Mouse (Mus musculus): ENCODE measurements around the gene Prpf8.
"Not testable (repeated sequence)": the region's sequence is repeated elsewhere in the genome, so short reads cannot be mapped to it uniquely, and the experiment has no call there.

The Prpf8 gene

DNA sequence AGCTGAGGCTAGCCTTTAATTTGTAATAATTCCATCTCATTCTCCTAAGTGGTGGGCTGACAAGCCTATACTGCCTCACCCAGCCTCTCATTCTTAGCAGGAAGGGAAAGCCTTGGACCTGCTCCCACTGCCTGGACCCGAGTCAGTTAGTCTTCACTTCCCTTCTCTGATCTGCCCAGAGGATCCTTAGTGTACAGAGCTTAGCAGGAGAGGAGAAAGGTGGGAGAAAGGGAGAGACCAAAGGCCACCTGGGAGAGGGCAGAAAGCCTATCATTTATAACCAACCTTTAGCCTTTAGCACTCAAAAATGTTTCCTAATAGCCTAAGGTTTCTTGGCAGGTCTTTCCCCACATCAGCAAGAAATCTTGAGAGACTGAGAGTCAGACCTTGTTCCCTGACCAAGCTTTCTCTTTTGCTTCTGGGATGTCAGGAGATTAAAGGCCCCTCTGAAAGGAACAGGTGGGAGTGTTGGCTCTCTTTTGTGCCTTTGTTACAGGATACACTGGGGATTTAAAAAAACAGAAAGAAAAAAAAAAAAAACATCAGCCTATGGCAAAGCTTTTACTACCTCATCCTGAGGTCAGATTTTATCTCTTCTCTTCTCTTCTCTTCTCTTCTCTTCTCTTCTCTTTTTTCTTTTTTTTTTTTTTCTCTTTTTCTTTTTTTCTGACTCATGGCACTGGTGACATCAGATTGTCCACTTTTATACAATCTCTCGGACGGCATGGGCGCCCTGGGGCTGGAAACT lies 47.8 kb downstream of the Prpf8 start:
- DNase-seq (ENCODE audit: low spot score): no peak

DNA sequence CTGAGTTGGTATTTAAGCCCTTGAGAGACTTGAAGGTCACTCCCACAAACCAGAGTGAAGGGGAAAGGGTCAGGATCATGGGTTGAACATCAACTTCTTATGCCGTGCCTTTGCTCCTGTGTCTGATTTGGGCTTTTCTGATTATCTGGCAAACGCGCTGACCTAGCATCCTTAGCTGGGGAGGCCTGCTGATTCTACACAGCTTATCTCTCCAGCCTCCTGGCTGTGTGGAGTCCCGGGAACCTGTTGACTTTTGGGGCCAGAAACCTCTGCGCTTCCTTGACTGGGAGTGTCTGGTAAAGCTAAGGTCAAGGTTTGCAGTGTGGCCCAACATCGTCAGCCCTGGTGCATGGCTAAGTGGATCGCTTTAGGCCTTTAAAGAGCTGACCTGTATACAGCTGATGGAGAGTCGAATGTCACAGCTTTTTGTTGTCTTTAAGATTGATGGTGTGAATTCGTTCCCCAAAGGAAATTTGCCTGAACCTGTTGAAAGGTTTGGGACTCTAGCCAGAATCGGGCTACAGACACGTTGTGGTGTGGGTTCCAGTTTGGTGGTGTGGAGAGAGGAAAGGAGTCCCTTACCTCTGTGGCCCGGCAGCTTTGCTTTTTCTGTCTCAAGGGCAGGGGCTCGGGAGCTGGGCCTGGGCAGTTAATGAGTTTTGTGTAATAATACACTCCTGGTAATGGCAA lies 48.6 kb downstream of the Prpf8 start:
- DNase-seq (ENCODE audit: low spot score): no peak

DNA sequence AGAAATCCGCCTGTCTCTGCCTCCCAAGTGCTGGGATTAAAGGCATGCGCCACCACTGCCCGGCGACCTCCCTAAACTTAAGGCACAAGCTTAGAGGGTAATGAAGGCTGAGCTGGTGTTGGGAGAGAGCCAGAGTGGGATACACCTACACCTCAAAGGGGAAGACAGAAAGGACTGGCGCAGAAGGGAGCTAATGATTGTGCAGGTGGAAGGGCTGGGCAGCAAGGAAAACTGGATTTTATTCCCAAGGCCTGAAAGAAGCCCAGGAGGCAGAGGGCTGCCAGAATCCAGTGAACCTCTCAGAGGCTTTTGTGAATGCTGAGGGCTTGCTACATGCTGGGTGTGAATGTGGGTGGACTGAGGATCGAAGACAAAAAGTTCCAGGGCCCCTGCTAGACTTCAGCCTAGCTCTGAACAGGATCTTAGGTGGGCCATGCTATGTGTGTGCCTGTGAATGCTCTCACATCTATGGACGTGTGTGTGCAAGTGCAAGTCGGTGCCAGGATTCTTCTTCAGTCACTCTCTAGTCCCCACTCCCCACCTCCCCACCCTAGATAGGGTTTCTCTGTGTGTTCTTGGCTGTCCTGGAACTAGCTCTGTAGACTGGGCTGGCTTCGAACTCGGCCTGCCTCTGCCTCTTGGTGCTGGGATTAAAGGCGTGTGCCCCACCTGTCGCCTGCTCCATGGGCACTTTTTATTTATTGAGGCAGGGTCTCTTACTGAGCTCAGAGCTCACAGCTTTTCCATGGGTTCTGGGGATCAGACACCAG lies 49.8 kb downstream of the Prpf8 start:
- DNase-seq (ENCODE audit: low spot score): no peak

DNA sequence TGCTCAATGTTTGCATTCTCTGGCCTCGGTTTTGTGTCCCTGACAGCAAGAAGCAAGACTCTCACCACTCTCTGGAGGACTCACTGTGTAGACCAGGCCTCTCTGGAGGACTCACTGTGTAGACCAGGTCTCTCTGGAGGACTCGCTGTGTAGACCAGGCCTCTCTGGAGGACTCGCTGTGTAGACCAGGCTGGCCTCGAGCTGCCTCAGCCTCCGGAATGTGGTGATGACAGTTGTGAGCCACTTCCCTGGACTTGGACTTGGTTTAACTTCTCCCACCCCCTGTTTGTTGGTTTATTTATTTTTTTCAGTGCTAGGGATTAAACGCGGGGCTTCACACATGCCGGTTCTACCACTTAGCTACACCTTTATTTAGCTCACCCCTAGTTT lies 50.4 kb downstream of the Prpf8 start:
- DNase-seq (ENCODE audit: low spot score): no peak

DNA sequence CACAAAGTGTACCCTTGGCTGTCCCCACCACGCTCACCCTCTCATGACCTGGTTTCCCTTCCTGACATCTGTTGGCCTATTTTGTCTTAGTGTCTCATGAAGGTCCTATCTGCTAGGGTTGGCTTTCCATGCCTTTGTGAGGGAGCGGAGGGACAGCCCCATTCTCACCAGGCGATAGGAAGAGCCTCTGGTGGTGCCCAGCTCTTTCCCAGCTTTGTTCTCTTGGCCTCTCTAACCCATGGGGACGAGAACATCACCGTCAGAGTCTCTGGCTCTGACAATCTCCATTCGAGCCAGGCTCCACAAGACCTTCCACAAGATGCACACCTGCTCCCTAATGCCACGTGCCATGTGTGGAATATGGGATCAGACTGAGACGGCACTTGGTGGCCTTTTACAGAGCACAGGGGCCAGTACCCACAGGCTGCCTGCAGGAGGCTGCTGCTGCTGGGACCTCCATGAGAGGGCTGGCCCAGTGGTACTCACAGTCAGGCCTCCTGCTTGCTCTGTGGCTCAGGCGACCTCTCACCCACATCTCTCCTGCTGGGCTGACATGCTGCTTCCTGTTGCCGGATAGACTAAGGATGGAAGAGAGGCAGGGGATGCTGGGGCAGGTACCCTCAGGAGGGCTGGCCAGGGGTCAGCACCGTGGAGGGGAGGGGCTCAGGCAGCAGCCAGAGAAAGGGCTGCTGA lies 51.0 kb downstream of the Prpf8 start:
- no peak for DNase-seq (ENCODE audit: low spot score)

DNA sequence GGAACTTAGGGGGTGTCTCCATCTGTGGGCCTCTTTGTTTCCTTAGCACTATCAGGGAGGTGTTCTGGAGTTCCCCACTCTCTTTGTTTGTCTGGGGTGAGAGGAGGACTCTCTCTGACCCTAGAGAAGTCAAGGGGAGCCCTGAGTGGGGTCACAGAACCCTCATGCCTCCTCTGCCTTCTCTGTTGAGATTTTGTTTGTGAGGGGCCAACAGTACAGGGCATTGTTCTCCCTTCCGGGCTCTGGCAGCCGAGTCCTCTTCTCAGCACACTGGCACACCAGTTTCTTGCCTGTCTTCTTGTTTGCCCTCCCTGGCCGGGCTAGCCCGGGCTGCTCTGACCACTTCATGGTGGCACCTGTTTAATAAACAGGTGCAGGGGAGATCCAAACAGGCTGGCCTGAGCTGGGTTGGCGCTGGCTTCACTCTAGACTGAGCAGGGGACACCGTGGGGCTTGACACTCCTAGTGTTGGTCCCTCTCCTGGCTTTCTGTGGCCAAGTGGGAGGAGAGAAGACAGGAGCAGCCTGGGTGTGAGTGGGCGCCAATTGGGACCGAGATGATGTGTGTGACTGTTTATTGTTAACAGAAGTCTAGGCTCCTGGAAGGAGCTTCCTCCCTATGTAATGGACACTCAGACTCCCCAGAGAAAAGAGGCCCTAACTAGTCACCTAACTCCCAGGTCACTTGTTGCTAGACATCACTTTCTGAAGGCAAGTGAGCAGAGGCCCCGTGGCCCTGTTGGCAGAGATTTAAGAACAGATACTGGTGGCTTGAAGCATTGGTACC lies 51.8 kb downstream of the Prpf8 start:
- DNase-seq (ENCODE audit: low spot score): no peak

DNA sequence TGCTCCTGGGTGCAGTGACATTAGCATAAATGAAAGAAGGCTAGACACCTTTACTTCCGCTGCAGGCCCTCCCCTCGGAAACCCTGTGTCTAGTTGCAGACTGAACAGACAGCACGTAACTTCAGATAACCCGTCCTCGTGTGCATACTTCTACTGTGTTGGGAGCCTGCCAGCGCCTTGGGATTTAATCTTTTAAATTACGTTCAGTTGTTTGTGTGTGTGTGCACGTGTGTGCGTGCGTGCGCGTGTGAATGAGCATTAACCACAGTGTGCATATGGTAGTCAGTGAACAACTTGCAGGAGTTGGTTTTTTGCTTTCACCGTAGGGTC lies 52.3 kb downstream of the Prpf8 start:
- no peak for DNase-seq (ENCODE audit: low spot score)

DNA sequence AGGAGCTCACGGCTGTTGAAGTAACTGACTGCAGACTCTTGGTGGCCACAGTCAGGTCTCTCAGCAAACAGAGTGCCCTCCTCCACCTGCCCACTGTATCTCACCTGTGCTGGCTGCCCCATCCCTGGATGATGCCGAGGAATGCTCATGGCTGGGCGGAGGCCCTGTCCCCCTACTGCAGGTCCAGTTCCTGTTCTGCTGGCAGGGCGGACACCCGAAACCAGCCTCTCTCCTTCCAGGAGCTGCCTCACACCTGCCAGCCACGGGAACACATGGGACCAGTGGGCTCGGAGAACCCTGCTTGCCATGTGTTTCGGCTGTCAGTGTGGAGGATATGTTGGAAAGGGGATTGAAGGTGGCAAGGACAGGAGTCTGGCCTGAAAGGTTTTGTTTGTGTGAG lies 53.6 kb downstream of the Prpf8 start:
- no peak for DNase-seq (ENCODE audit: low spot score)

DNA sequence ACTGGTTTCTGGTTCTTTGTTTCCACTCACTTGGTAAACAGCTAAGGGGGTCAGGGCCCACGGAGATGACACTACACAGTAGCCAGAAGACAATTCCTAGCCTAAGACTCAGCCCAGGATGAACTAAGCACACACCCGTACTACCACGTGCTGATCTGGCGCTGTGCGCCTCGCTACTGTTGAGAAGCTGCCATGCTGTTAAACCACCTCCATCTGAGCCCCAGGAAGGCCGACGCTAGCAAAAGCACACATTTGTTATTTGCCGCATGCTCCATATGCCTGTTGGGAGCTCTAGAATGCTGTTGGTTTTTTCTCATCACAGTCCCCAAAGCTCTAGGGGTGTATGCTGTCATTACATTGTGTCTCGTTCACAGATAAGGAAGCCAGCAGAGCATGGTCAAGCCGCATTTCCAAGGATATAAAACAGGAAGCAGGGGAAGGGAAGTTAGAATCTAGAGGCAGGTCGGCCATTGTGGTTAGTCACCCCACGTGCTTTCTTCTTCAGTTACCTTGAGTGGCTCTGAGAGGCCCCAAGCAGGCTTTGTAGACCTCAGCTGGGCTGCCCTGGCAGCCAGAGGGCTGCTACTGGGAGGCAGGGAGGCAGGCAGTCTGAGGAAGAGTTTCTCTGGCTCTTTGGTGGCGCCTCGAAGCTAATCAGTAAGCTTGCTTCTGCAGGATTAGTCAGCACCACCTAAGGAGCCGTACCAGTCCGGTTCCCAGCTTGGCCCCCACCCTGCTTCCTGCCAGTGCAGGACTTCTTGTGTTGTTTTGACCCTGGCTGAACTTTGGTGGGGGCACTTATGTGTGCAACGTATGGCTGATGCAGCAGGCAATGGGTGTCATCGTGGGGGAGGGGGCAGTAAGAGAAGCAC lies 54.3 kb downstream of the Prpf8 start:
- no peak for DNase-seq (ENCODE audit: low spot score)

DNA sequence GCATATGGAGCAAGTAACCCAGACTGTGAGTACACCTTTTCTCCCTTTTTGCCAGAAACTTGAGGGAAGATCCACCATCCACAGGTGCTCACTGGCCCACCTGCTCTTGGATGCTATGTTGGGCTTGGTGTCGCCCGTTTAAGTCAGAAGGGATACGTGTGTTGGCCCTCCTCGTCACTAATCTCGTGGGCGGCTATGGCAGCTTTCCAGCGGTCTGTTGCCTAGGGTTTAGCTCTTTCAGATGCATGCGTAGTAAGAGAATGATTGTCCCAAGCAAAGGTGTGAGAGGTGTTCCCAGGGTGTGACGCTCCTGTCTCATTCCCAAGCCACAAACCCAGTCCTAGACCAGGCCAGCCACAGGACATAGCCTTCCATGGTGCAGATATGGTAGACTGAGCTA lies 58.1 kb downstream of the Prpf8 start:
- no peak for DNase-seq (ENCODE audit: low spot score)

DNA sequence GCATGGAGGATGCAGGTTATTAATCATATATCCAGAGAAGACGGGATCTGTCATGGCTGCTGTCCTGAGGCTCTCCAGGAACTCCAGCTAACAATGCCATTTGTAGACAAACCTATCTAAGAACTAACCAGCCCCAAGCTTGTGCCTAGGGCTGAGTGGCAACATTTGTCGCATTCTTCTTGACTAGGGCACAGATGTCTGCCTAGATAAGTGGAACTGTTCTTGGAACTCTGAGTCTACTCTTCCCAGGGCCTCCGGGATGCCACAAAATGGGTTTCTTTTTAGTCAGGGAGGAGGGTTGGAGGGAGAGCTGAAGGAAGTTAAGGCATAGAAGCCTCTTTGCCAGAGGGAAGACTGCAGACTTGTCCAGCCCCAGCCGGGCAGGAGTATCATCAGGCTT lies 59.4 kb downstream of the Prpf8 start:
- DNase-seq (ENCODE audit: low spot score): no peak

DNA sequence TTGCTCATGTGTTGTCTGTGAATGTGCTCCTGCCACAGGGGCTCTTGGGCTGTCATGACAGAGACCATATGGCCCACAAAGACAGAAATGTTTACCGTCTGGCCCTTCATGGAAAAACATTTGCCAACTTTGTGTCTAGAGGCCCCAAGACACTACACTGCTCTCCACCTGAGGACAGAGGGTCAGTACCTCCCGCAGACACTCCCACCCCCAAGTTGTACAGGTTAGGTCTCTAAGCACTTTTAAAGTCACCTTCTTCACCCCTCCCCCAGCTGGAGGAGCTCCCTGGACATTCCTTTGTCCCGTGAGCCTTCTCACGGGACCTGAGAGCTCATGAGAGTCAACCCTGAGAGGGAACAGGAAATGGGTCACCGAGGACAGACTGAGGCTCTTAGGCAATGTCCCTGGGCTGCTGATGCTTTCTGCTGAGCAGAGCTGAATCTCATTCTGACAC lies 63.1 kb downstream of the Prpf8 start:
- no peak for DNase-seq (ENCODE audit: low spot score)

DNA sequence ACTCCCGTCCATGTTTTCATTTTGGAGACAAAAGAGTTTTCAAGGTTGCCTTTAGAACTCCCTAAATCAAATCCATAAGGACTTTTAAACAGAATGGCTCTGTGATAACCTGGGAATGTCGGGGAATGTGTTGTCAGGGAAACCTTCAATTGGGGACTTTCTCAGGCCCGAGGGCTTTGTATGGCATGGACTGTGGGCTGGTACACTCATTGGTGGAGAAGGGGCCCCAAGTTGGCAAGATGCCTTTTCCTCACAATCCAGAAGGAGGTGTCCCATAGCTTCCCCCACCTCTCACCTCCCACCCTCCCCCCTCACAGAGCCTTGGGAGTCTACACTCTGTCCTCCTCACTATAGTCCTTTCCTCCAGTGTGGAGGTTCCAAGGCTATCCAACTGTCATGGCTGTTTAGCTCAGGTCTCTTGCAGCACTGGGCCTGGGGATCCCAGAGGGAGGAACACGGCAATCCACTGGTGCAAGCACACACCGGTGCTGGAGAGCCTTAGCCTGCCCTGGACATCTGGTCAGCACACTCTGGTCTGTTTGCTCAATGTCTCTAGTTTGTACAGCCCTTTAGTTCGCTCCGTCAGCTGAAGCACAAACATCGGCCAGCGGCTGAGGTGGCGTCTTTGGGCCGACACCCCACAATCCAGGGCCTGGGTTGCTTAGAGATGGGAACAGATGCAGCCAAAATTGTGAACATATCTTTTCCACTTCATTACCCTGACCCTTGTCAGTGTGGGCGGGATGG lies 63.8 kb downstream of the Prpf8 start:
- no peak for DNase-seq (ENCODE audit: low spot score)

DNA sequence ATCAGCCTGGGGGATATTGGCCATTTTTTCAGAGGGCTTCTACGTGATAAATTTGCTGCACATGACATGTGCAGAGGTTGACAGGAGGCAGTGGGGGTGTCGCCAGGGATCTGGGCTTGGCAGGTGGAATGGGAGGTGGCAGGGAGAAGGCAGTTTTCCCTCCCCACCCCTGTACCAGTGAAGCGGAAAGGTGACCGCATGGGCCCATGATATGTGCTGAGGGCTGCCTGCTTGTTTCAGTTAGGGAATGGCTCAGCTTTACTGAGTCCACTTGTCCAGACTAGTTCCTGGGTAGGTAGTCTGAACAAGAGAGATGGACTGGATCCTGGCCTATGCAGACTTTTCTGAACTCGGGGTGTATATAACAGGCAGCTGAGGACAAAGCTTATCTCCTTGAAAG lies 64.7 kb downstream of the Prpf8 start:
- no peak for DNase-seq (ENCODE audit: low spot score)

DNA sequence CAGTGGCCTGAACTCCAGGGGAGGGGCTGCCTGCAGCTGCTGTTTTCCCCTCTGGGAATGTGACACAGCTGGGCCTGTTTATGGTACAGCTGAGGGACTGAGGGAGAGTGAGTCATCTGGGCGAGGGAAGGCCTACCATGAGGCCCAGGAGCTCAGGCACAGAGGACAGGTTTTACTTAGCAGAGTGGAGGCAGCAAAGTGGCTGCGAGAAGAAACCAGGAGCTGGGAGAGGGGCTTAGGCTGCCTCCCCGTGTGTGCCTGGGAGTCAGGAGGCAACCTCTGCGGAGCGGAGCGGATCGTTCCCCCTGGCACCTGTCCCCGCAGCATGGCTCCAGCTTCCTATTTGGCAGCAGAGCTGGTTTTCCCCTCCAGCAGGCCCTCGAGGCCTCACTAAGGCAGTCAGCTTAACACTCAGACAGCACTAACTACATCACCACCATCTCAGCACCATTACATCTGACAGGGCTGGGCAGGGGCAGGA lies 65.4 kb downstream of the Prpf8 start:
- peak; percentile 64 for DNase-seq (ENCODE audit: low spot score)

DNA sequence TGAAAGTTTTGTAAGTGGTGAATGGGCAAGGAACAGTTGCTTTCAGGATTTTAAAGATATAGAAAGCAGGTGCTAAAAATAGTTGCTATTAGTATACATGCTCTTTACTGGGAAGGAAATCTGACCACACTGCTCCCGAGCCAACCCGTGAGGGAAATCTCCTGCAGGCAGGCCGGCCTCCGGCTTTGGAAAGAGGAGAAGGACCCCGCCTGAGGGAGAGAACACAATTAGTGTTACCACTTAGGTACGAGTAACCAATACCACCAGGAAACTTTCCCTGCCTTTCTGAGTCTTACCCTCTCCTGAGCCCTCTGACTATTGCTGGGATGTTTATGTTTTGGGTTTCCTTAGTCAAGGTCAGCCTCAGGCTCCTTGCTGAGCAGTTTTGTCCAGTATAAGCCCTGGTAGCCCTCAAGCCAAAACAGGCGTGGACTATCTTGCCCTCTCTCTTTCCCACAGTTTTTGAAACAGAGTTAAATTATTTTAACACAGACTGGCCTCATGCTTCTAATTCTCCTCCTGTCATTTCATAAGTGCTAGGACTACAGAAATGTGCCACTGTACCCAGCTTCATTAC lies 66.4 kb downstream of the Prpf8 start:
- no peak for DNase-seq (ENCODE audit: low spot score)

DNA sequence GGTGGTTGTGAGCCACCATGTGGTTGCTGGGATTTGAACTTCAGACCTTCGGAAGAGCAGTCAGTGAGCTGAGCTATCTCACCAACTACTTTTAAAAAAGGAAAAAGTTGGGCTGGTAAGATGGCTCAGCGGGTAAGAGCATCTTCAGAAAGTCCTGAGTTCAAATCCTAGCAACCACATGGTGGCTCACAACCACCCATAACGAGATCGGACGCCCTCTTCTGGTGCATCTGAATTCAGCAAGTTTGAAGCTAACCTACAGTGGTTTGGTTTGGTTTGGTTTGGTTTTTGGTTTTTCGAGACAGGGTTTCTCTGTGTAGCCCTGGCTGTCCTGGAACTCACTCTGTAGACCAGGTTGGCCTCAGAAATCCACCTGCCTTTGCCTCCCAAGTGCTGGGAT lies 69.4 kb downstream of the Prpf8 start:
- DNase-seq (ENCODE audit: low spot score): not testable (repeated sequence)

DNA sequence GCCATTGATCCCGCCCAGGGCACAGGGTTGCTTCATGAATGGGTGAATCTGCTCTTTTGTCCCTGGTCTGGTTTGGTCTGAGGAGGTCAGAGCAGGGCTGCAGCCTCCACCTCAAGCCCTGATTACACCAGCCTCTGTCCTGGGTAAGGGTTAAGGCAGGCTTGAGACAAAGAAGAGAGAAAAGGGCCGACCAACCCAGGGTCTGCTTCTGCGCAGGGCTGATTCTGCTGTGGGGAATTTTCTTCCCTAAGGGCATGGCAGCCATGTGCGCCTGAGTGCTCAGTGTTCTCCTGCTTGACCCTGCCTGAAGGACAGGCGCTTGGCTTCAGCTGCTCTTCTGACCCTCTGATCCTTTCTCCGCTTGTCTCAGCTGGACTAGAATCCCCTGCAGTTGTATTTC lies 70.5 kb downstream of the Prpf8 start:
- no peak for DNase-seq (ENCODE audit: low spot score)

DNA sequence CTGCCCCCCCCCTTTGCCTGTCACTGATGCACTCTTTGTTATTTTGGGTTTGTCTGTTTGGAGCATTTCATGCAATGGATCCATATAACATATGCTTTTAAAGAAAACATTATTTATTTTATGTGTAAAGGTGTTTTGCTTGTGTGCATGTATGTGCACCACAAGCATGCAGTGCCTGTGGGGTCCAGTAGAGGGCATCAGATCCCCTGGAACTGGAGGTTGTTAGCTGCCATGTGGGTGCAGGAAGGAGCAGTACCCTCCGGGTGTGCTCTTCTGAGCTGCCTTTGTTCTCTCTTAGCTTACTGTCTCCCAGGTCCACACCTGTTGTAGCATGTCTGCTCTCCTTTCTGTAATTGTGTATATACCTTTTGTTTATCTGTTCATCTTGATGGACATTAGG lies 71.5 kb downstream of the Prpf8 start:
- DNase-seq (ENCODE audit: low spot score): no peak
